Mouse (Mus musculus) limb, embryonic 11.5 days (tissue): ENCODE results near the gene Cdk8. TPM values are rescaled to one million over a fixed set of nuclear protein-coding genes. Genes with fewer than 3 reads are reported as not detected.

ENCODE experiments used
- ATAC-seq: fragments of 200-750 bp; cut with Nextera tagmentation; 2 replicates; pipeline ENCODE4 v1.8.0; 2017; ENCODE audit warnings: low read depth; ENCODE audit not compliant: insufficient number of reproducible peaks, low FRiP score, low TSS enrichment
- DNase-seq: peaks from one replicate; pipeline ENCODE4 v3.0.0-alpha.2; 2015; ENCODE audit warnings: low spot score
- H3K27ac ChIP-seq: fragments of 300-500 bp; sonication (generic); replicated peaks from 2 replicates; pipeline ENCODE4 v1.5.1; 2014; ENCODE audit warnings: low read depth, mild to moderate bottlenecking, low read length
- H3K27me3 ChIP-seq: fragments of 300-500 bp; sonication (generic); 2 replicates; pipeline ENCODE4 v1.6.1; 2014; ENCODE audit warnings: mild to moderate bottlenecking, low read length, mixed read lengths; ENCODE audit not compliant: control insufficient read depth, insufficient read depth
- H3K36me3 ChIP-seq: fragments of 300-500 bp; sonication (generic); 2 replicates; pipeline ENCODE4 v1.6.1; 2014; ENCODE audit warnings: mild to moderate bottlenecking, low read length, moderate library complexity, mixed read lengths; ENCODE audit not compliant: control insufficient read depth, insufficient read depth
- H3K4me1 ChIP-seq: fragments of 300-500 bp; sonication (generic); 2 replicates; pipeline ENCODE4 v1.6.1; 2014; ENCODE audit warnings: low read length, mixed read lengths; ENCODE audit not compliant: control insufficient read depth, insufficient read depth
- H3K4me2 ChIP-seq: fragments of 300-500 bp; sonication (generic); 2 replicates; pipeline ENCODE4 v1.6.1; 2014; ENCODE audit warnings: low read depth, mild to moderate bottlenecking, moderate library complexity; ENCODE audit not compliant: severe bottlenecking
- H3K4me3 ChIP-seq: fragments of 300-500 bp; sonication (generic); 2 replicates; pipeline ENCODE4 v1.5.1; 2014; ENCODE audit warnings: low read depth, low read length
- H3K9ac ChIP-seq: fragments of 300-500 bp; sonication (generic); 2 replicates; pipeline ENCODE4 v1.6.1; 2014; ENCODE audit warnings: mild to moderate bottlenecking, low read length
- H3K9me3 ChIP-seq: fragments of 300-500 bp; sonication (generic); 2 replicates; pipeline ENCODE4 v1.6.1; 2016; ENCODE audit warnings: low read length; ENCODE audit not compliant: control insufficient read depth
- WGBS: fragments of 180-500 bp; shearing (Covaris S2); extraction: QIAGEN DNeasy Blood & Tissue Kit; methylation state at CpG from one replicate; pipeline ENCODE4 v1.1.7; 2014; 5-methylcytosine and 5-hydroxymethylcytosine counted together
- polyA plus RNA-seq: library from polyadenylated mRNA; unstranded; fragments of >200 nt; fragmentation: Nextera tagmentation; extraction: Ambion mirVana; gene quantifications from 2 replicates; pipeline ENCODE4 v1.2.1, GENCODE M21; 2014

Gene Cdk8
- polyA plus RNA-seq, 1 experiment from 2014 or later: 36.1 TPM

- ATAC-seq: no peak
- no peak for DNase-seq
- Histone ChIP-seq H3K9me3 (no peaks in the 10 kb centered on the region), H3K4me2 (no peak overlapping the region), H3K27me3 (no peaks in the 10 kb centered on the region), H3K27ac (no peak overlapping the region), H3K9ac (no peak overlapping the region), H3K4me1 (no peaks in the 10 kb centered on the region), H3K36me3 (peaks cover 11% of the 10 kb centered on the region; the same call in 1 of the 2 replicates), H3K4me3 (no peak overlapping the region)
- WGBS: 70% methylated on average over 7 of the region's 7 CpGs
Observed at GRCm38 (mm10) chr5:146289921-146290320, 58.9 kb downstream of the Cdk8 start.

DNA sequence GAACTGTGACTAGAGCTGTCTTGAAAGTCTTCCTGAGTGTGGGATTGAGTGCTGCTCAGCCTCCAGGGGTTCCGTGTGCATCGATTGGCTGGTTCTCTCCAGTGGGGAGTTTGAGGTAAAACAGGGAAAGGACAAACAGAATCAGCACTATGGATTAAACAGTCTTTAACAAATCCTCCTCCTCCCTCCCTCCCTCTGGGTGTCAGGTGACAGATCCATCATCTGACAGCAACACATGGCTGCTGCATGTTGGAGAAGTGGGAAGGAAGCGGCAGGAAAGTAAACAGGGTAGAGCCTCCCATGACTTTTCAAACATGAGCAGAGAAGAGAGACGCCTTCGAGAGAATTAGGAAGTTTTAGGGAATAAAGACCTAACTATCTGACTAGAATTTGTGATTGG, 59.4 kb downstream of the Cdk8 start:
- H3K27ac ChIP-seq: no peak overlapping the region
- H3K27me3 ChIP-seq: no peaks in the 10 kb centered on the region
- H3K4me2 ChIP-seq: no peak overlapping the region
- H3K9me3 ChIP-seq: no peaks in the 10 kb centered on the region
- H3K36me3 ChIP-seq: peaks cover 11% of the 10 kb centered on the region; the same call in 1 of the 2 replicates
- WGBS: 79% methylated on average over 5 of the region's 5 CpGs
- ATAC-seq (no peak), DNase-seq (no peak)
- no peak overlapping the region for H3K4me3 ChIP-seq
- no peaks in the 10 kb centered on the region for H3K4me1 ChIP-seq
- H3K9ac ChIP-seq: no peak overlapping the region

GRCm38 (mm10) chr5:146291560-146291959, 60.5 kb downstream of the Cdk8 start:
- H3K9me3 ChIP-seq: no peaks in the 10 kb centered on the region
- WGBS: 94% methylated on average over 5 of the region's 5 CpGs
- H3K4me1 ChIP-seq: no peaks in the 10 kb centered on the region
- no peak overlapping the region for H3K4me2 ChIP-seq
- H3K36me3 ChIP-seq: peaks cover 11% of the 10 kb centered on the region; the same call in 1 of the 2 replicates
- H3K4me3 ChIP-seq: no peak overlapping the region
- DNase-seq (no peak), ATAC-seq (no peak)
- no peak overlapping the region for H3K27ac ChIP-seq
- no peak overlapping the region for H3K9ac ChIP-seq
- no peaks in the 10 kb centered on the region for H3K27me3 ChIP-seq

DNA sequence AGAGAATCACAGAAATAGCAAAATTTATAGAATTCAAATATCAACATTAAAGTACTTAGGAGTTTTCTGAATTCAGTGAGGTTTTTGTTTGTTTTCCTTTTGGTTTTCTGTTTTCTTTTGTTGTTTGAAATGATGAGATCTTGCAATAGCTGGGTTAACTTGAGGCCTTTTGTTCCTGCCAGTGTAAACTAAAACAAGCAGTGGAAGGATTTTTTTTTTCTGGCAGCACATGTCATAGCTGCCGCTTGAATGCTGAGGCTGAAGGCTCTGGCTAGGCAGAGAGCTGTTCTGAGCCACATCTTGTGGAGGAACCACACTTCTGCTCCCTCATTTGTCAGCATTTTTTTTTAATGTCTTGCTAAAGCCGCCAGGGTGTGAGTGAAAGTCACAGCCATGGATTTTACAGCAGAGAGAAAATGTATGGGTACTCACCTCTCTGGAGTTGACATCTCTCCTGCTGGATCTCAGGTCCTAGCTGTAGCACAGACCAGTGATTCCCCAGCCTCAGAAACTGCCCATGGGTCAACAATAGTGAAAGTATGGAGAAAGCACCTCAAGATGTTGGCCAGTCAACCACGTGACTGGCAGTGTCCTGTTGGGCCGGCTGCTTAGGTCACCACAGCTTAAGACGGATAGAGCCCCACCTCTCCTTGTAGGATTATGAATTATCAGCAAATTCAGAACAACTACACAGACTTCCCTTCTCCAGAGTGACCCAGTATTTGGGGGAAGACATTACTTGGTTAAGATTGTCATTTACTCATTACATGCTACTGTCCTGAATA, 62.1 kb downstream of the Cdk8 start:
- WGBS: 90% methylated on average over 5 of the region's 5 CpGs
- Histone ChIP-seq H3K9me3 (no peaks in the 10 kb centered on the region), H3K4me1 (no peaks in the 10 kb centered on the region), H3K9ac (no peak overlapping the region), H3K36me3 (peaks cover 6% of the 10 kb centered on the region; the same call in 1 of the 2 replicates), H3K27ac (no peak overlapping the region), H3K4me3 (no peak overlapping the region), H3K27me3 (no peaks in the 10 kb centered on the region), H3K4me2 (no peak overlapping the region)
- no peak for DNase-seq
- ATAC-seq: no peak

- Histone ChIP-seq H3K27ac (no peak overlapping the region), H3K4me2 (no peak overlapping the region), H3K9me3 (no peaks in the 10 kb centered on the region), H3K27me3 (no peaks in the 10 kb centered on the region), H3K4me1 (no peaks in the 10 kb centered on the region), H3K4me3 (no peak overlapping the region), H3K36me3 (peaks cover 2% of the 10 kb centered on the region; the same call in 1 of the 2 replicates), H3K9ac (no peak overlapping the region)
- ATAC-seq: no peak
- 90% methylated on average over 11 of the region's 11 CpGs for WGBS
- DNase-seq: no peak
Observed at GRCm38 (mm10) chr5:146293919-146294700, 63.1 kb downstream of the Cdk8 start.

- Histone ChIP-seq H3K4me3 (no peak overlapping the region), H3K36me3 (peaks cover 2% of the 10 kb centered on the region; the same call in 1 of the 2 replicates), H3K9ac (no peak overlapping the region), H3K27ac (no peak overlapping the region), H3K4me2 (no peak overlapping the region), H3K4me1 (no peaks in the 10 kb centered on the region), H3K27me3 (no peaks in the 10 kb centered on the region), H3K9me3 (no peaks in the 10 kb centered on the region)
- 95% methylated on average over 5 of the region's 5 CpGs for WGBS
- ATAC-seq: no peak
- no peak for DNase-seq
Observed at GRCm38 (mm10) chr5:146294834-146295233, 63.8 kb downstream of the Cdk8 start.

DNA sequence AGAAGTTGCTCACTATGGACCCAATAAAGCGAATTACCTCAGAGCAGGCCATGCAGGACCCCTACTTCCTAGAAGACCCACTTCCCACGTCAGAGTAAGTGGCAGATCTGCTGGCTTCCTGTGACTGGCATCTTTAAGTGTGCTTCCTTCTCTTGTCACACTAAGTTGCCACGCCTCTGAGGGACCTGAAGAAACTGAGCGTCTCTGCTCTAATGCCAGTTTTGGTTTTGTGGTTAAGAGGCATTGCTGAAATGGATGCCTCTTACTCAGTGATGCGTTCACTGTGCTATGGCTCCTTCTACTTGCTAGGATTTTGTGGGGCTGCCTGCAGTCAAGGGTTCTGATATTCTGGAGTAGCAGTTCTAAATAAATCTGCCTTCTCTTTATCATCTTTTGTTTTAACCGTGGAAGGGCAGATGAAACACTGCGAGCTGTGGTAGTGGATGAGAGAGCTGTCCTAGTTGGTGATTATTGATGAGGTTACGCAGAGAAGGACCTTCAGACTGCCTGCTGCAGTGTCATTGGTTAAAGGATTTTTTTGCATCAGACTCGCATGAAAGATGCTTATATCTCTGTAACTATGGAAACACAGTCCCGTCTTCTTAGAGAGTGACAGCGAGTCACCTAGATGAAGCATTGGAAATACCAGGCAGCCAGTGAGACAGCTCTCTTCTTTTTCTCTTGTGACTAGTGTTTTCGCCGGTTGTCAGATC, 67.9 kb downstream of the Cdk8 start:
- DNase-seq: no peak
- Histone ChIP-seq H3K9ac (no peak overlapping the region), H3K4me1 (no peaks in the 10 kb centered on the region), H3K4me3 (no peak overlapping the region), H3K4me2 (no peak overlapping the region), H3K36me3 (peaks cover 7% of the 10 kb centered on the region), H3K27ac (no peak overlapping the region), H3K9me3 (no peaks in the 10 kb centered on the region), H3K27me3 (no peaks in the 10 kb centered on the region)
- 94% methylated on average over 13 of the region's 13 CpGs for WGBS
- no peak for ATAC-seq

DNA sequence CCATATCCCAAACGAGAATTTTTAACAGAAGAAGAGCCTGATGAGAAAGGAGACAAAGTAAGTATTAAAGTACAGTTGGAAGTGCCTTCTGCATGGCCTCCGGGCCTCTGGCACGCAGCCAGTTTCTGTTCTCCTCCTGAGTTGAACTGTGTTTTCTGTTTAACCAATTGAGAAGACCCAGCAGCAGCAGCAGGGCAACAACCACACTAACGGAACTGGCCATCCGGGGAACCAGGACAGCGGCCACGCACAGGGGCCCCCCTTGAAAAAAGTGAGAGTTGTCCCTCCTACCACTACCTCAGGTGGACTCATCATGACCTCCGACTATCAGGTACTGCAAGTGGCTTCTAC, 68.5 kb downstream of the Cdk8 start:
- Histone ChIP-seq H3K4me2 (no peak overlapping the region), H3K27me3 (no peaks in the 10 kb centered on the region), H3K4me1 (no peaks in the 10 kb centered on the region), H3K9me3 (no peaks in the 10 kb centered on the region), H3K4me3 (no peak overlapping the region), H3K36me3 (peaks cover 7% of the 10 kb centered on the region), H3K27ac (no peak overlapping the region), H3K9ac (no peak overlapping the region)
- DNase-seq: no peak
- WGBS: 95% methylated on average over 8 of the region's 8 CpGs
- ATAC-seq: no peak
